Mouse (Mus musculus) ES-E14 (cell line): ENCODE results near the gene Kdf1.

Experiments used
- CHD2 ChIP-seq: IDR thresholded peaks from 2 replicates; pipeline ENCODE4 v1.6.1; 2014; ENCODE audit warnings: mild to moderate bottlenecking, low read depth, low read length, inconsistent platforms
- HCFC1 ChIP-seq: IDR thresholded peaks from 2 replicates; pipeline ENCODE4 v1.6.1; 2012; ENCODE audit warnings: low read length, inconsistent platforms, borderline replicate concordance; ENCODE audit not compliant: insufficient read depth
- MAFK ChIP-seq: IDR thresholded peaks from 2 replicates; pipeline ENCODE4 v1.6.1; 2014; ENCODE audit warnings: mild to moderate bottlenecking, low read depth, low read length, inconsistent platforms; ENCODE audit not compliant: insufficient read depth
- ZC3H11A ChIP-seq: IDR thresholded peaks from 2 replicates; pipeline ENCODE4 v1.6.1; 2012; ENCODE audit warnings: low read depth, mild to moderate bottlenecking, inconsistent platforms, low read length, borderline replicate concordance
- ZNF384 ChIP-seq: IDR thresholded peaks from 2 replicates; pipeline ENCODE4 v1.6.1; 2012; ENCODE audit warnings: low read depth, low read length, inconsistent platforms

DNA sequence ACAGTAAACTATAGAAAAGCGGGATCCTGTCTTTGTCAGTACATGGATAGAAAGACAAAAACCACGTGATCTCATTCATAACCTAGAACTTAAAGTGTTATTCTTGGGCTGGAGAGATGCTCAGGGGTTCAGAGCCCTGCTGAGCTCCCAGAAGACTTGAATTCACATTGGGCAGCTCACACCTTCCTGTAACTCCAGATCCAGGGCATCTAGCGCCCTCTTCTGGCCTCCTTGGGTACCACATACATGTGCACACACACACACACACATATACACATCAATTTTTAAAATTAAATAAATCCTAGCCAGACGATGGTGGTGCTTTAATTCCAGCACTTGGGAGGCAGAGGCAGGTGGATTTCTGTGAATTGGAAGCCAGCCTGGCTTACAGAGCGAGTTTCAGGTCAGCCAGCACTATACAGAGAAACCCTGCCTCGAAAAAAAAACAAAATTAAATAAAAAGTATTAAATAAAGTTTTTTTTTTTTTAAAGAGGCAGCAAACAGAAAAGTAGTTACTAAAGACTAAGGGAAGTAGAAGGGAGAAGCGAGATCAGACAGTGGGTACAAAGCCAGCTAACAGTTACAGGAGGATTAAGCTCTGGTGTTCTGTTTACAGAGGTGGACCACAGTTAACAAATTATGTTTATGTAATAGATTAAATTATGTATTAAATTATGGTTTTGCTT, 47.5 kb upstream of the Kdf1 start:
- TF ChIP-seq MAFK, result 0 out of 2 replicates have a peak, but pooled peaks have one; percentile 12
- peak; percentile 94 for TF ChIP-seq ZNF384
- no peak for TF ChIP-seq CHD2
- TF ChIP-seq ZC3H11A, result no peak
- TF ChIP-seq HCFC1, result no peak
